Mouse (Mus musculus) retina, embryonic 14.5 days (tissue): Measurements from ENCODE around the gene Hist1h2bf.
"Not testable (repeated sequence)": the region's sequence is repeated elsewhere in the genome, so short reads cannot be mapped to it uniquely, and the experiment has no call there.

Source experiments
- DNase-seq: peaks from one replicate; pipeline ENCODE4 v3.0.0-alpha.2; 2015; ENCODE audit warnings: low spot score

The Hist1h2bf gene

DNA sequence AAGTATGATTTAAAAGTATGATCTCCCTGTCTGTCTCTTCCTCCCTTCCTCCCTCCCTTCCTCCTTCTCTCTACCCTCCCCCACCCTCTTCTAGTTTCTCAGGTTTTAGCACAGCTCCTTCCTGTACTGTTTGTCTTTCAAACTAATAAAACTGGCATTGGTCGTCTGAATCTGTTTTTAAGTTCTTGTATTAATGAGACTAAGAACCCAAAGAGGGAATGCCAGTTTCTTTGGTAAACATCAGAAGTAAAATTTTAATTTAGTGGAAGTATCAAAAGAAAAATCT is 12.9 kb upstream of the Hist1h2bf start:
- no peak for DNase-seq

DNA sequence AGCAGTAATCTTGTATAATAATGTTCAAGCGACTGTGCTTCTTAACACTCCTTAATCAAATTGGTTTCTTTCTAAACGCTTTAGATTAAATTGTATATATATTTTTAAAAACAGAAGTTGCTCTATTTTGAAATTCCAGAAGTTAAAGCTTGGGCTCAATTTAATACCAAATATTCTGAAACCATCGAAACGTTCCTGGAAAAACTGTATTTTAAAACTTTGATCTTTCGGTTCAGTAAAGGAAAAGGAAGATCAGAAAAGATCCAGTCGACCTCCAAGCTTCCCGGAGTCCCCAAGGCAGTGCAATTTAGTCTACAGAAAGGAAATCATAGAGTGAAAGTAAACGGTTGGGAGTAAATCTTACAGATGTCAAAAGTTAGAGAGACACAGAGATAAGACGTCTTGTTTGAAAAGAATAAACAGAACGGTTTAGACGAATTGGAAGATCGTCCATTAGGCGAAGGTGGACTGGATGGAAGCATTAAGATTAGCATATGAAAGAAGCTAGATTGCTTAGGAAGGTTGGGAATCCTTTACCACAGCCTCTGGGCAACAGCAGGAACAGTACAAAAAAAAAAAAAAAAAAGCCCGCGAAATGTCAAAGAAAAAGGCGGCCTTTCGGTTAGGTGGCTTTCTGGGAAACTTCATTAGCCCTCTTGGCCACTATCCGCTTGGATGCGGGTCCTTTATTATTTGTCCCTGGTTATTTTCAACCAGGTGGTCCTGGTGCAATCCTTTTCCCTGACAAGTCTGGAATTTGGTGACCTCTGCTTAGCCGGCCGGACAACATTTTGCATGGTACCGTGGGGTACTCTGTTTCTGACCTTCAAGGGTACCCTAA is 12.3 kb upstream of the Hist1h2bf start:
- DNase-seq, result peak; percentile 60

DNA sequence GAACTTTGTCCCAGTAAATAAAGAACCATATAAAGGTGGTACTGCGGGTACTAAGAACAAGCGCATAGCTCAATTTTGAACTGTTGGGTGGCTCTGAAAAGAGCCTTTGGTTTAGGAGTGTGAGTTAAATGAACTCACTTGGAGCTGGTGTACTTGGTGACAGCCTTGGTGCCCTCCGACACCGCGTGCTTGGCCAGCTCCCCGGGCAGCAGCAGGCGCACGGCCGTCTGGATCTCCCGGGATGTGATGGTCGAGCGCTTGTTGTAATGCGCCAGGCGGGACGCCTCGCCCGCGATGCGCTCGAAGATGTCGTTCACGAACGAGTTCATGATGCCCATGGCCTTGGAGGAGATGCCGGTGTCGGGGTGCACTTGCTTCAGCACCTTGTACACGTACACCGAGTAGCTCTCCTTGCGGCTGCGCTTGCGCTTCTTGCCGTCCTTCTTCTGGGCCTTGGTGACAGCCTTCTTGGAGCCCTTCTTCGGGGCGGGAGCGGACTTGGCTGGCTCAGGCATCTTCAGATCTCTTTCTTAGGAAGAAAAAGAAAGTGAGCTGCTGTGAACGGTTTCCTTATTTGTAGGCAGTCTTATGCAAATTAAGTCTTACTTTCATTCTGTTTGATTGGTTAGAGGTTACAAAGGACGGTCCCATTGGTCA is 11.6 kb upstream of the Hist1h2bf start:
- peak; percentile 96 for DNase-seq

DNA sequence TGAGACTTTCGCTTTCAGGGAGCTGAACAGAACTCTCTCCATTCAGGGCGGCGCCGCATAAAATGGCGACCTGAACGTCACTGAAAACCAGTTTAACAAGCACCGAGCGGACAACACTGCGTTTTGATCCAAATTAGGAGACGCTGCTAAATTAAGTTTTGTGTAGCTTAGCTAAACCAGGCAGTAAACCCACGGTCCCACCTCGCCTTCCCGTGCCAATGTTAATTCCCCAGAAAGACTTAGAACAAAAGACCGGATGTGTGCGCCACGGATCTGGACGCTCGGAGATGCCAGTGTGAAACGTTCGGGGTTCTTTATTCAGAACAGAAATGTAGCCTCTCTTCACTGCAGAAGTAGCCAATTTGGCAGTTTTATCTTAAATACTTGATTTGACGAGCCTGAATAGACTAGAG is 11.0 kb upstream of the Hist1h2bf start:
- peak; percentile 74 for DNase-seq

DNA sequence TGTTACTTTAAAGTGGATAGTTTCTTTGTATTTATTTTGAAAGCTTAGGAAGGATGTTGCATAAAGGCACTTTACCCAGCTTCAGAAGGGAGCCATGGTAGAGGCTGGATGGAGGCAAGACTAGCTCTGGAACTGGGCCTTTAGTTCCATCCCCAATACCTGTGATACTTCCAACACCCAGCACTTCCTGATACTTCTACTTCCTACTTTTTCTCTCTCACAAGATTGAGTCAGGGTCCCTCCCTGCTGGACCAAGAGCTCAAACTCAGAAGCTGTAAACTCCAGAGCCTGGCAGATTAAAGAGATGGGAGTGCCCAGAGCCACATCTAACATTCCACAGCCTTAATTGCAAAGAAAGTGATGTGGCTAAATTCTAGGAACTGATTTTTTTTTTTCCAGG is 10.3 kb upstream of the Hist1h2bf start:
- DNase-seq, result no peak

DNA sequence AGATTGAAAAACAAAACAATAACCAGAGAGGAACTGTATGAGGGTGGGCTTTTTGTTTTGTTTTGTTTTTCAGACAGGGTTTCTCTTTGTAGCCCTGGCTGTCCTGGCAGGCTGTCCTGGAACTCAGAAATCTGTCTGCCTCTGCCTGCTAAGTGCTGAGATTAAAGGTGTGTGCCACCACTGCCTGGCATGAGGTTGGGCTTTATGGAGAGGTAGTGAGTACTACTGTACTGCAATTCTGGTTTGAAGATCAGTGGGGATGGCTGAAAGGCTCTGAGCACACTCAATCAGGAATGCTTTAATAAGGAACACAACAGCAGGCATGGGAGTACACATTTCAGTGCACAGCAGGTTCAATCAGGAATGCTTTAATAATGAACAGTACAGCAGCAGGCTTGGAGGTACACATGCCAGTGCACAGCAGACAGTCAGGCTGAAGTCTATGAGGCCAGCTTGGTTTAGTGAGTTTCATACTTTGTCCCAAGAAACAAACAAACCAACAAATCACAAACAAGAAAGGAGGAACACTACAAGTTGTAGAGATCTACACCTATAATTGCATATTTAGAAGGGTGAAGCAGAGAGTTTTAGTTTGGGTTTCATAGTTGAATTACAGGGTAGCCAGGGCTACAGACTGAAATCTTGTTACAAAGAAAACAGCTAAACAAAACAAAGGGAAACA is 9.5 kb upstream of the Hist1h2bf start:
- no peak for DNase-seq

DNA sequence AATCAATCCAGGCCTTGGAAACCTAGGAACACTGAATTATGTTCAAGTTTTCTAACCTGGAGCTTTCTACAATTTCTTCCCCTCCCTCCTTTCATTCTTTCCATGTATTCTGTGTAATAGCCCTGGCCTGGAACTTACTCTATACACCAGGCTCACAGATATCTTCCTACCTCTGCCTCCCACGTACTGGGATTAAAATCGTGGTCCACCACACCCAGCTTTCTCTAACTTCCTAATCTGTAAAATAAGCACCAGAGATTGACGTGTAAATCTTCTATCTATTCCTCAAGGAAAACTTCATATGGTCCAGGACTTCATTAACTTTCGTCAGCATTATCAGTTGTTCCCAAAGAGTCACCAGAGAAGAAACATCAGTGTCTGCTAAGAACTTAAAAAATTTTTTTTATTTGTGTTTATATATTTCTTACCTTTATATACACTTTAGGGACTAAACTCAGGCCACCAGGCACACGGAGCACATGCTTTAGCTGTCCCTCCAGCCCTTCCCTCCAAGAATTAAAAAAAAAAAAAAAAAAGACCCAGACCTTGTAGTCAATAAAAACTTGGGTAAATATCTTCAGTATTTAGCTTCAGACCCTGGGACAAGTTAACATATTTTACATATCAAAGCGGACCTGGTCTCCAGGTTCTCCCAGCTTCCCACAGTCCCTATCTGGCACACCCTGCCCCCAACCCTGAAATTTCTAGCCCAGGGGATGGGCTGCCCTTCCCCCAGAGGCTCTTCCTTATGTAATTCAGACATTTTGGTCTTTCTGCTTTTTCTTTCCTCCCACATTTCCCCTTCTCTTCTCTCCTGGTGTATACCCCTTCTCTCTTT is 8.4 kb upstream of the Hist1h2bf start:
- DNase-seq, result no peak

DNA sequence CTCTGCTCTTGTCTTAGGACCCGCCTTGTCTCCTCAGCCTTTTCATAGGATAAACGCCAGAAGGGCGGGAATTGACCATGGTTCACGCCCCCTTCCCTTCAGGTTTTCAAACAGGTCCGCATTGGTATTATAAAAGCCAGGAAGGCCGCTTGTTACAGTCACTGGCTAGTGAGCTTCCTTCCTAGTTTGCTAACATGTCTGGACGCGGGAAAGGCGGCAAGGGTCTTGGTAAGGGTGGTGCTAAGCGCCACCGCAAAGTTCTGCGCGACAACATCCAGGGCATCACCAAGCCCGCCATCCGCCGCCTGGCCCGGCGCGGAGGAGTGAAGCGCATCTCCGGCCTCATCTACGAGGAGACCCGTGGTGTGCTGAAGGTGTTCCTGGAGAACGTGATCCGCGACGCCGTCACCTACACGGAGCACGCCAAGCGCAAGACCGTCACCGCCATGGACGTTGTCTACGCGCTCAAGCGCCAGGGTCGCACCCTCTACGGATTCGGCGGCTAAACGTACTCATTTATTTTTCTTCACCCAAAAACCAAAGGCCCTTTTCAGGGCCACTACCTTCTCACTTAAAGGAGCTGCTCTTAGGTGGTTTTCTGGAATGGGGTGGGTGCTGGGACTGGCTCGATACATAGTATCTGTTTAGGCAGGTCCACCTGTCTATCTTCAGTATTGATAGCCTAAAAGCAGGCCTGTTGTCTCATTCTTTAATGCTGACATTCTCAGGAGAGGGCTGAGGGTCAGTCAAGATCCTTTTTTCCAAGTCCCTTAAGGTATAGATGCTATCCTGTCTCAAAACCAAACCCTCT is 7.6 kb upstream of the Hist1h2bf start, which contains the start of gene Hist1h4d:
Gene Hist1h4d, plus strand, starts transcription at position 191 of the 811 bp plus-strand sequence.
- peak; percentile 98 for DNase-seq

DNA sequence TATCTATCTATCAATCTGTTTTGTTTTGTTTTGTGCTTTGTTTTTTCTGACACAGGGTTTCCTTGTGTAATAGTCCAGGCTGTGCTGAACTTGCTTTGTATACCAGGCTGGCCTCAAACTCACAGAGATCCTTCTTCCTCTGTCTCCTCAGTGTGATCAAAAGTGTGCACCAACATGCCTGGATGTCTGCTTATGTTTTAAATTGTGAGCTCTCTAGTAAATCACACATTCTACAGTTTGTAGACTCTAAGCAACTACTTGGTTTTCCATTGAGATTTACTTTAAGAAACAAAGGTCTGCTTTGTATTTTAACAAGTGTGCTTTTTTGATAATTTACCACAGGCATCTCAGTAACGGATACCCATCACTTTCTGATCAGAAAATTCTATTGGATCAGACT is 3.8 kb upstream of the Hist1h2bf start:
- peak; percentile 1 for DNase-seq

DNA sequence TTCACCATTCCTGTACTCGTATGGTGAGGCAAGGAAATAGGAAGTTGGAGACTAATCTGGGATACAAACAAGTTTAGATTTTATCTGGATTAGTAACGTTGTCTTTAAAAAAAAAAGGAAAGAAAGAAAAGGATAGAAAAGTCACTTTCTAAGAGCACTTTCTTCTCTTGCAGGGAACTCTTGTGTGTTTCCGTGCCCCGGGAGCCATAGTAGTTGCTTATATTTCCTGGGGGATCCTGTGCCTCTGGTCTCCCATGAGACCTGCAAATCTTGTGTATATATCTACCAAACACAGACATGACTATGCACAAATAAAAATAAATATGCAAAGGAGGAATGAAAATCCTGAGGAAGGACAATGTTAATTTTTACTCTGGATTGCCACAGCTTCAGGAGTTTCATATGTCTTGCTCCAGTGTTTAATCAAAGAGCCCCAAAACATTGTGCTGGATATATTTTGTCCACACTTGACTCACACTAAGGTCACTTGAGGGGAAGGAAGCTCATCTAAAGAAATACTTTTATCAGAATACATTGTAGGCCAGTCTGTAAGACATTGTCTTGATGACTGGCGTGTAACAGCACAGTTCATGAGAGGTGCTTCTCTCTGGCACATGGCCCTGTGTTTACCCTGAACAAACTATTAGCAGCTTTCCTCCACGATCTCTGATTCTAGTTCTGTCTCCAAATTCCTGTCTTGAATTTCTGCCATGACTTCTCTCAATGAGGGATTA is 3.1 kb upstream of the Hist1h2bf start:
- DNase-seq, result peak; percentile 9

DNA sequence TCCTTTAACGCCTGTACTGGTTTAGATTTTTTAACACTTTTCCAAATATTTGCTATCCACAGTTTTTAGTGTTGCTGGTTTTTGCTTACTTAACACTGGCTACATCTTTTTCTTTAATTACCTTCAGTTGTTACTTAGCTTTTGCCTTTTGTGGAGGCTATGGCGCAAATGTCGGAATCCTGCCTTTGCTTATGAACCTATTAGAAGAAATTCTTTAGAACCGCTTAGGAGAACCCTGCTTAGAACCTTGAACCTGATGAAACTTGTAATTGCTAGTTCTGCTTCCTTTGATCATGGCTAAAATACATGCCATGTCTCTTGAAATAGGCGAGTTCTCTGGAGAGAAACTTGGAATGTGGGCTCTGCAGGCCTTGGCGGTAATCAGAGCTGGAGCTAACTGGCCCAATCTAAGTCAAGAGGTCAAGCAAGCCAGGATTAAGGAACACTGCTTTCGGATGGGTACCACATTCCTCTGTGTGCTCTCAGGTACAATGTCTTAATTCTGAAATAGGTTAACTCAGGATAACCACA is 2.4 kb upstream of the Hist1h2bf start:
- peak; percentile 35 for DNase-seq

DNA sequence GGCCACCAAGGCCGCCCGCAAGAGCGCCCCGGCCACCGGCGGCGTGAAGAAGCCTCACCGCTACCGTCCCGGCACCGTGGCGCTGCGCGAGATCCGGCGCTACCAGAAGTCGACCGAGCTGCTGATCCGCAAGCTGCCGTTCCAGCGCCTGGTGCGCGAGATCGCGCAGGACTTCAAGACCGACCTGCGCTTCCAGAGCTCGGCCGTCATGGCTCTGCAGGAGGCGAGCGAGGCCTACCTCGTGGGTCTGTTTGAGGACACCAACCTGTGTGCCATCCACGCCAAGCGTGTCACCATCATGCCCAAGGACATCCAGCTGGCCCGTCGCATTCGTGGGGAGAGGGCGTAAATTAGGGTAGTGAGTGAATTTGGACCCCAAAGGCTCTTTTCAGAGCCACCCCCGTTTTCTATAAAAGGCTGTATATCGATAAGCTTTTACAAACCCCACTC is 1.9 kb upstream of the Hist1h2bf start:
- DNase-seq, result not testable (repeated sequence)

DNA sequence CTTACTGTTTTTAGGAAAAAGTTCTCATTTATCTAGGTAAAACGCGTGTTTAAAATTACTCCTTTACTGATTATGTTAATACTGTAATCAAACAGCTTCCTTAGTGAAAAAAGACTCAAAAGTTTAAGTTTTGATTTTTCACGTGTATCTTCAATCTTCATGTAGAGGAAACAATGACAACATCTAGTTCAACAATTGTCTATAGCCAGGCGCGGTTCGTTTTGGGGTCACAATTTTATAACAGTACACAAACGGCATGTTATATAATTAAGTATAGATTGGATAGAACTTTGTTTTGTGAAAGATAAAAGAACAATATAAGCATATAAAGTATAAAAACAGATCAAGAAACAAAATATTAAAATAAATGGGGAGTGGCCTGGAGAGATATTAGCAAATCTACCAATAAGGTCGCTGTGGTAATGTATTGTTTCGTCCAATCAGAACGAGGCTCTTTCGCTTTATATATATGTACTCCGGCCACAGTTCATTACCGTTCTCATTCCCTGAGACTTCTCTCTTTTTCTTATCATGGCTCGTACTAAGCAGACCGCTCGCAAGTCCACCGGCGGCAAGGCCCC is 1.4 kb upstream of the Hist1h2bf start, which contains the start of gene Hist1h3d:
Gene Hist1h3d, plus strand, starts transcription at position 493 of the 581 bp plus-strand sequence.
- DNase-seq, result peak; percentile 90

DNA sequence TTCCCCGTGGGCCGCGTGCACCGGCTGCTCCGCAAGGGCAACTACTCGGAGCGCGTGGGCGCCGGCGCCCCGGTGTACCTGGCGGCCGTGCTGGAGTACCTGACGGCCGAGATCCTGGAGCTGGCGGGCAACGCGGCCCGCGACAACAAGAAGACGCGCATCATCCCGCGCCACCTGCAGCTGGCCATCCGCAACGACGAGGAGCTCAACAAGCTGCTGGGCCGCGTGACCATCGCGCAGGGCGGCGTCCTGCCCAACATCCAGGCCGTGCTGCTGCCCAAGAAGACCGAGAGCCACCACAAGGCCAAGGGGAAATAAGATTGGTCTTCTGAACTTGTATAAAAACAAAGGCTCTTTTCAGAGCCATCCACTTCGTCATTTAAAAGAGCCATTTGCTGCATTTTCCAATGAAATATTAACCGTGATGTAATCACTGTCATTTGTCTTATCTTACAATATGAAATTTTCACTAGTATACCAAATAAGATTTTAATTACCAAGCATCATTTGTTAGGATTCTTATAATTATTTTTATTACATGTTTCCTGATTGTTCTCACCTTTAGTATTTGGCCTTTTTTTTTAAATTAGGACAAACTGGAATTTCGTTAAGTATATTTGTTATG is 662 bp upstream of the Hist1h2bf start:
- peak; percentile 64 for DNase-seq

DNA sequence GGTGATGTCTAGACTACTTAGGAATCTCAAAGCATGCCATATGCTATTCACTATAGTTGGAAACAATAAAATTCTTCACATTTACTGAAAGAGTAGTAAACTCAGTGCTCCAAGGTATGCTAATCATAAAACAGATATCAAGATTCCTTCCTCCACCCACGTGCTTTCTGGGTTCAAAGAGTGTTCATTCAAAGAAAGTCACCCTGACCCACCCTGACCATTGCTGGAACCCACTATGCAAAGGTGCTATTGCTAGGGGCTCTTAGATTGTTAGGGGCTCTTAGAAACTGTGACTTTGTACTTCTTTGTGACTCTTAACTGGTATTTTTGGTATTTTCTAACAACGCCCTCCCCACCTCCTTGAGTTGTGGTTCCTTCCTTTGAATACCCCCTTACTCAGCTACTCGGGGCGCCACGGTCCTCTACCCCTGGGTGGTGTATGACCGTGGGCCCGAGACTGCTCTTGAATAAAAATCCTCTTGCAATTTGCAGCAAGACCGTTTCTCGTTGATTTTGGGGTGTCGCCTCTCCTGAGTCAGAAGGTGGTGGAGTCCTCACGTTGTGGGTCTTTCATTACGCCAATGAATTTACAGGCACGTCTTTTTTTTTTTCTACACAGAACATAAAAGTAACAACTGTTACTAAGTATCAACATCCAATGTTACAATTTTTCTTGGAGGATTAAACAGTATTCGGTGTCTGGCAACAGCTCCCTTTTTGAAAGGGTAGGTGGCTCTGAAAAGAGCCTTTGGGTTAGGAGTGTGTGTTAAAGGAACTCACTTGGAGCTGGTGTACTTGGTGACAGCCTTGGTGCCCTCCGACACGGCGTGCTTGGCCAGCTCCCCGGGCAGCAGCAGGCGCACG is 730 bp downstream of the Hist1h2bf start:
- DNase-seq, result peak; percentile 22

DNA sequence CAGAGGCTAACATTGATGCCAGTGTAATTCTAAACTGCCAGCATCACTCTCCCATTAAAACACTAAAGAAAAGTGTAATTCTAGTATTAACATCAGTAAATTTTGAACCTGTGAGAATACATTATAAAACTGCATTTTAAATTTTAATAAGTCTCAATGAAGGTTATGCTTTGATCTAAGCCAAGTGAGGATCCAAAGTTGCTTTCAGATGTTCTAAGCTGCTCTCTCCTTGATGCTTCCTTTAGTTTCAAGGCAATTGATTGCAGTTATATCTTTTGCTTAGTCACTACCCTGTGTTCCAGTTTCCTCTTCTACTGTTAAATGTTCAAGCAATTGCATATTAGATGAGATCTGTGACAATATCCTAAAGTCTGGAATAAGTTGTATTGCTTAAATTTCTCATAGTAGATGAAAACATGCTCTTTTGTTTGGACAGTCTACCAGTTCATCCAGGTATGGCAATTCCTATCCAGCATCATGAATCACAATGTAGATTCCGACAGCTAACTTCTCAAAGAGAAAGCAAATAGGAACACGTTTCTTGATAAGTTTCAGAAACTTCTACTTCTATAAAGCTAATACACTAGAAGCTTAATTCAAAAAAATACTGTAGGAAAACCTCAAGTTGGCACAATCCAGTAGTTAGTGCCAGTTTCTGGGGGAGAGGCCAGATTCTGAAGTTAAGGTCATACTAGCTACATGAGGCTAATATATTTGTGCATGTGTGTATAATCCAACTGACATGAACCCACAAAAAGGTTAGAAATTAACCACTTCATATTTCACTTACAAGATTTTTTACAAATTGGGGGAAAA is 1.6 kb downstream of the Hist1h2bf start:
- peak; percentile 24 for DNase-seq

DNA sequence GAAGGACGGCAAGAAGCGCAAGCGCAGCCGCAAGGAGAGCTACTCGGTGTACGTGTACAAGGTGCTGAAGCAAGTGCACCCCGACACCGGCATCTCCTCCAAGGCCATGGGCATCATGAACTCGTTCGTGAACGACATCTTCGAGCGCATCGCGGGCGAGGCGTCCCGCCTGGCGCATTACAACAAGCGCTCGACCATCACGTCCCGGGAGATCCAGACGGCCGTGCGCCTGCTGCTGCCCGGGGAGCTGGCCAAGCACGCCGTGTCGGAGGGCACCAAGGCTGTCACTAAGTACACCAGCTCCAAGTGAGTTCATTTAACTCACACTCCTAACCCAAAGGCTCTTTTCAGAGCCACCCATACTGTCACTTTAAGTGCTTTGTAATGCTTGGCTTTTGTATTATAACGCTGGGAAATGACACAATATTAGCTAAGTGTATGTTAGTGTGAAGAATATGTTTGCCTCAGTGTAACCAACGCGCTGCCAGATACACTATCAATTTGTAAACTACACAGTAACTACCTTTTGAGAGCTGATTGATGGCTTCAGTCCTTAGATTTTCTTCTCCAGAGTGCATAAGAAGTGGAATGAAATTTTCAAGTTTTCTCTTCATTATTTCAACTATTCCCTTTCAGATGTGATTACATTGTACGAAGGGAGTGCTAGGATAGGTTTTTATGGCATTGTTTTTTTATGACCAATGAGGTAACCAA is 2.3 kb downstream of the Hist1h2bf start:
- DNase-seq, result peak; percentile 60
